Mouse (Mus musculus): ENCODE measurements around the gene Klf2. TPM values are rescaled to one million over a fixed set of nuclear protein-coding genes. Genes with fewer than 3 reads are reported as not detected.

Gene Klf2
- polyA plus RNA-seq, 1 experiment from 2014 or later, result 4.7 TPM

DNA sequence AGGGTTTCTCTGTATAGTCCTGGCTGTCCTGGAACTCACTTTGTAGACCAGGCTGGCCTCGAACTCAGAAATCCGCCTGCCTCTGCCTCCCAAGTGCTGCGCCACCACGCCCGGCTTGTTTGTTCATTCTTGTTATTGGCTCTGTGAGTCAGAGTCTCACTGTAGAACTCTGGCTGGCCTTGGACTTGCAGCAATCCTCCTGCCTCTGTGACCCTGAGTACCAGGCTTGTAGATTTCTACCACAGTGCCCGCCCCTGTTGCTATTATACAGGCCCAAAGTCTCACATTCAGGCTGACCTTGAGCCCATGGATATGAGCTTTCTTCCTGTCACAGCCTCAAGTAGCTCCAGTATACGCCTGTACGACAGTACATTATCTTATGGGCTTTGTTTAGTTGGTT lies 22.3 kb upstream of the Klf2 start:
- WGBS, result 93% methylated on average over 8 of the region's 8 CpGs
- DNase-seq (ENCODE audit: low spot score), result no peak
- no peak overlapping the region for H3K9ac ChIP-seq (replicated peaks; ENCODE audit: low read length)
- H3K4me3 ChIP-seq (ENCODE audit: low read depth, low read length), result no peak overlapping the region
- no peaks in the 10 kb centered on the region for H3K36me3 ChIP-seq (replicated peaks; ENCODE audit: control insufficient read depth, insufficient read depth, low read depth, low read length)
- no peak for ATAC-seq (replicated peaks; ENCODE audit: insufficient number of reproducible peaks, low FRiP score, low TSS enrichment, low read depth)
- H3K9me3 ChIP-seq (replicated peaks; ENCODE audit: control insufficient read depth, low read length), result no peaks in the 10 kb centered on the region
- no peaks in the 10 kb centered on the region for H3K4me1 ChIP-seq (ENCODE audit: control insufficient read depth, insufficient read depth, low read length)
- H3K27ac ChIP-seq (replicated peaks; ENCODE audit: low read depth, low read length), result no peak overlapping the region
- no peaks in the 10 kb centered on the region for H3K27me3 ChIP-seq (ENCODE audit: control insufficient read depth, insufficient read depth, low read length)
- no peak overlapping the region for H3K4me2 ChIP-seq (ENCODE audit: low read depth, low read length)

DNA sequence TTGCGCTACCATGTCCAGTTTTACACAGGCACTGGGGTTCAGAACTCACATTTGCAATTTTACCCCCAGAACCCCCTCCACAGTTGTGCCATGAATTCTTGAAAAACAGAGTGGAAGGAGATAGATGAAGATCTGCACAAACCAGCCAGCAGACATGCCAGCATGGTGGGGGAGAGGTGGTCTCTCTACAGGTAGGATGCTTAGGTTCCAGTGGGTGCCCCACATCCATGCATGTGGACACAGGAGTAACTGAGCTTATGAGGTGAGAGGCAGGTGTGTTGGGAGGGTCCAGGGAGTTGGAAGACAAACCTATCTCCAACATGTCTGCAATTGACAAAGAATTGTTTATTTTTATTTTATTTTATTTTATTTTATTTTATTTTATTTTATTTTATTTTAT lies 19.9 kb upstream of the Klf2 start:
- Histone ChIP-seq H3K9ac (replicated peaks; ENCODE audit: low read length) (no peak overlapping the region), H3K4me1 (ENCODE audit: control insufficient read depth, insufficient read depth, low read length) (no peaks in the 10 kb centered on the region), H3K4me2 (ENCODE audit: low read depth, low read length) (no peak overlapping the region), H3K9me3 (replicated peaks; ENCODE audit: control insufficient read depth, low read length) (no peaks in the 10 kb centered on the region), H3K4me3 (ENCODE audit: low read depth, low read length) (no peak overlapping the region), H3K27ac (replicated peaks; ENCODE audit: low read depth, low read length) (no peak overlapping the region), H3K36me3 (replicated peaks; ENCODE audit: control insufficient read depth, insufficient read depth, low read depth, low read length) (no peaks in the 10 kb centered on the region), H3K27me3 (ENCODE audit: control insufficient read depth, insufficient read depth, low read length) (no peaks in the 10 kb centered on the region)
- DNase-seq (ENCODE audit: low spot score), result no peak
- WGBS, result 87% methylated on average over 1 of the region's 1 CpGs
- no peak for ATAC-seq (replicated peaks; ENCODE audit: insufficient number of reproducible peaks, low FRiP score, low TSS enrichment, low read depth)

DNA sequence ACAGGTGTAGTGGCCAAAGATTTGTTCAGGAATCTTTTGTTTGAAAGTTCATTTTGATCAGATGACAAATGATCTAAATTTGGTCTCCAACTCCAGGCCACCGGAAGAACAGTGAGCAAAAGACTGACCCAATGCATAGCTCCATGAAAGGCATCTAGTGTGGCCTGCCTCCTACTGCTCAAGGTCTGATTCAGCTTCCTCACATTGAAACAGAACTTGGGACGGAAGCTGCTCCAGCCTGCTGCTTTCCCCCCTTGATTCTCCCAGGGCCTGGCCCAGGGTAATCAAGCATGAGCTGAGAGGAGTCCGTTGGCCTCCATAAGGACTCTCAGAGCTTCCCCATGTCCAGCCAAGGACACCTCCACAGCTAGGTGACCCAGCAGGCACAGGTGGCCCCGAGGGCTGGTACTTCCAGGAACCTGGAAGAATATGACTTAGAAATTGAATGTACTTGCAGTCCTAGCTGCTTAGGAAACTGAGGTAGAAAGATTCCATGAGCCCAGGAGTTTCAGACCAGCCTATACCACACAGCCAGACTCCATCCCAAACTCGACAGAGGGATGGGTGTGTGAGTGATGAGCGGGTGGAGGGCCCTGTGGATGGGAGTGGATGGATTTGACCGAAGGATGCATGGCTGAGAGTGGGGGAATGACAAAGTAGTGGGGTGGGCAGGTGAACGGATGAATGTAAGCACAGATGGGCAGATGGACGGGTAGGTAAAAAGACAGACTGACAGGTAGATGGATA lies 18.0 kb upstream of the Klf2 start:
- Histone ChIP-seq H3K4me2 (ENCODE audit: low read depth, low read length) (no peak overlapping the region), H3K9me3 (replicated peaks; ENCODE audit: control insufficient read depth, low read length) (no peaks in the 10 kb centered on the region), H3K4me3 (ENCODE audit: low read depth, low read length) (no peak overlapping the region), H3K27me3 (ENCODE audit: control insufficient read depth, insufficient read depth, low read length) (no peaks in the 10 kb centered on the region), H3K9ac (replicated peaks; ENCODE audit: low read length) (no peak overlapping the region), H3K4me1 (ENCODE audit: control insufficient read depth, insufficient read depth, low read length) (no peaks in the 10 kb centered on the region), H3K27ac (replicated peaks; ENCODE audit: low read depth, low read length) (no peak overlapping the region), H3K36me3 (replicated peaks; ENCODE audit: control insufficient read depth, insufficient read depth, low read depth, low read length) (no peaks in the 10 kb centered on the region)
- WGBS, result 82% methylated on average over 9 of the region's 9 CpGs
- no peak for DNase-seq (ENCODE audit: low spot score)
- no peak for ATAC-seq (replicated peaks; ENCODE audit: insufficient number of reproducible peaks, low FRiP score, low TSS enrichment, low read depth)

GRCm38 (mm10) chr8:72301497-72301896 lies 17.3 kb upstream of the Klf2 start:
- no peak overlapping the region for H3K4me2 ChIP-seq (ENCODE audit: low read depth, low read length)
- H3K9me3 ChIP-seq (replicated peaks; ENCODE audit: control insufficient read depth, low read length), result no peaks in the 10 kb centered on the region
- H3K4me1 ChIP-seq (ENCODE audit: control insufficient read depth, insufficient read depth, low read length), result no peaks in the 10 kb centered on the region
- no peak overlapping the region for H3K27ac ChIP-seq (replicated peaks; ENCODE audit: low read depth, low read length)
- H3K4me3 ChIP-seq (ENCODE audit: low read depth, low read length), result no peak overlapping the region
- 77% methylated on average over 5 of the region's 5 CpGs for WGBS
- H3K9ac ChIP-seq (replicated peaks; ENCODE audit: low read length), result no peak overlapping the region
- no peak for DNase-seq (ENCODE audit: low spot score)
- no peaks in the 10 kb centered on the region for H3K27me3 ChIP-seq (ENCODE audit: control insufficient read depth, insufficient read depth, low read length)
- no peaks in the 10 kb centered on the region for H3K36me3 ChIP-seq (replicated peaks; ENCODE audit: control insufficient read depth, insufficient read depth, low read depth, low read length)
- no peak for ATAC-seq (replicated peaks; ENCODE audit: insufficient number of reproducible peaks, low FRiP score, low TSS enrichment, low read depth)

GRCm38 (mm10) chr8:72302986-72303612 lies 15.7 kb upstream of the Klf2 start:
- WGBS, result 59% methylated on average over 8 of the region's 8 CpGs
- Histone ChIP-seq H3K27me3 (ENCODE audit: control insufficient read depth, insufficient read depth, low read length) (no peaks in the 10 kb centered on the region), H3K9ac (replicated peaks; ENCODE audit: low read length) (no peak overlapping the region), H3K27ac (replicated peaks; ENCODE audit: low read depth, low read length) (no peak overlapping the region), H3K4me1 (ENCODE audit: control insufficient read depth, insufficient read depth, low read length) (no peaks in the 10 kb centered on the region), H3K4me3 (ENCODE audit: low read depth, low read length) (no peak overlapping the region), H3K9me3 (replicated peaks; ENCODE audit: control insufficient read depth, low read length) (no peaks in the 10 kb centered on the region), H3K36me3 (replicated peaks; ENCODE audit: control insufficient read depth, insufficient read depth, low read depth, low read length) (no peaks in the 10 kb centered on the region), H3K4me2 (ENCODE audit: low read depth, low read length) (no peak overlapping the region)
- ATAC-seq (replicated peaks; ENCODE audit: insufficient number of reproducible peaks, low FRiP score, low TSS enrichment, low read depth) (no peak), DNase-seq (ENCODE audit: low spot score) (no peak)

DNA sequence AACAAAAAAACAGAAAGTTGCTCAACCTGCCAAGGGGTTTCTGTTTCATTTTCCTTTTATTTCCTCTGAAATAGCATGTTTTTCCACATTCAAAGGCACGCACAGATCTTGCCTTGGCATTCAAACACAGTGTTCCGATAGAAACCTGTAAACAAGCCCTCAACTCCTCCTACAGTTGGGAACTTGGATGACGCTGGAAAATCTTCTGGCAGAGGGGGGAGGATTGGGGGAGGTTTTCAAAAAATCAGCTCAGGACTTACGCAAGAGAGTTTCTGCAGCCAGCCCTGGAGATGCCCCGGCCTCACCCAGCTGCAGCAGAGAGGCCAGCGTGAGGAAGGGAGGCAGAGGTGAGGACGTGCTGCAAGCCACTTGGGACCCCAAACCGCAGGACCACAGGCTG lies 15.2 kb upstream of the Klf2 start:
- WGBS, result 63% methylated on average over 8 of the region's 8 CpGs
- no peak for ATAC-seq (replicated peaks; ENCODE audit: insufficient number of reproducible peaks, low FRiP score, low TSS enrichment, low read depth)
- no peak overlapping the region for H3K4me2 ChIP-seq (ENCODE audit: low read depth, low read length)
- no peak overlapping the region for H3K9ac ChIP-seq (replicated peaks; ENCODE audit: low read length)
- no peak overlapping the region for H3K4me3 ChIP-seq (ENCODE audit: low read depth, low read length)
- H3K27me3 ChIP-seq (ENCODE audit: control insufficient read depth, insufficient read depth, low read length), result no peaks in the 10 kb centered on the region
- H3K9me3 ChIP-seq (replicated peaks; ENCODE audit: control insufficient read depth, low read length), result no peaks in the 10 kb centered on the region
- no peaks in the 10 kb centered on the region for H3K4me1 ChIP-seq (ENCODE audit: control insufficient read depth, insufficient read depth, low read length)
- DNase-seq (ENCODE audit: low spot score), result no peak
- no peak overlapping the region for H3K27ac ChIP-seq (replicated peaks; ENCODE audit: low read depth, low read length)
- H3K36me3 ChIP-seq (replicated peaks; ENCODE audit: control insufficient read depth, insufficient read depth, low read depth, low read length), result no peaks in the 10 kb centered on the region

DNA sequence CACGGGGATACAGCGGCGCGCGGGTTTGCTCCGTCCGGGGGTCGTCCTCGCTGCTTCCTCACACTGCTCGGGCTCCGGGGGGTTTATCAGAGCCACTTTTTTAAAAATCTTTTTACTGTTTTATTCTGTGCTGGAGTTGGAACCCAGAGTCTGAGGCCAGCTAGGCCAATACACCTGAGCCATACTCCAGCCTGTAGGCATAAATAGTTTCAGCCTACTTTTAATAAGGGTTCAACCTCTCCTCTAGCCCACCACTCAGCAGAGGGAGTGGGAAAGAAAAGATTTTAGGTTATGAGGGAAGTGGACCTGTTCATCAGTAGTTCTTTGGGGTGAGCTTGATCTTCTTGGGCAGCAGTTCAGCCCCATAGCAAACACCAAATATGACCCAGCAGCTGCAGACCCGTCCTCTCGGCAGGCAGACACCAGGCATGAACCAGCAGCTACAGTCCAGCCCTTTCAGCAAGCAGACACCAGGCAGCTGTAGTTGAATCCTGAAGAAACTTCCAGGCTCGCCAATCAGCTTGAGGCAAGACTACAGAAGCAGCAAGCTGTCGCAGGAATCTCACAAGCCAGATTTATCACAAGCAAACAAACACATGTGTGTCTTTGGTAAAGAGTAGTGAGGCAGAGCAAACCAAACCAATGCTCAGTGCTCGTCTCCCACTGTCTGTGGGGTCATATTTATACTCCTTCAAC lies 13.5 kb upstream of the Klf2 start, which contains the start of gene Gm10282:
Gene Gm10282, minus strand, starts transcription at position 51 of the 696 bp plus-strand sequence.
- ATAC-seq (replicated peaks; ENCODE audit: insufficient number of reproducible peaks, low FRiP score, low TSS enrichment, low read depth), result no peak

DNA sequence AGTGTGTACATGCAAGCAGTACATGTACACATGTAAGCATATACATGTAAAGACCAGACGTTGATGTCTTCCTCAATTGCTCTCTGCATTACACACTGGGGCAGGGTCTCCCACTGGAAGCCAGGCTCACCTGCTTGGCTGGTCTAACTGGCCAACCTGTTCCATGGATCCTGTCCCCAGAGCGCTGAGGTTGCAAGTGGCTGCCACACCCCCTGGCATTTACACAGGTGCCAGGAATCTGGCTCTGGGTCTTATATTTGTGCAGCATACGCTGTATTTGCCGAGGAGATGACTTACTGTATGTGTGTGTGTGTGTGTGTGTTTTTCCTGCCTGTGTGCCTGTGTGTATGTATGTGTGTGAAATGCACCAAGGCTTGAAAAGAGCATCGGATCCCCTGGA lies 11.9 kb upstream of the Klf2 start:
- Histone ChIP-seq H3K4me2 (ENCODE audit: low read depth, low read length) (no peak overlapping the region), H3K4me1 (ENCODE audit: control insufficient read depth, insufficient read depth, low read length) (no peaks in the 10 kb centered on the region), H3K36me3 (replicated peaks; ENCODE audit: control insufficient read depth, insufficient read depth, low read depth, low read length) (no peaks in the 10 kb centered on the region), H3K4me3 (ENCODE audit: low read depth, low read length) (no peak overlapping the region), H3K9me3 (replicated peaks; ENCODE audit: control insufficient read depth, low read length) (no peaks in the 10 kb centered on the region), H3K9ac (replicated peaks; ENCODE audit: low read length) (no peak overlapping the region), H3K27me3 (ENCODE audit: control insufficient read depth, insufficient read depth, low read length) (no peaks in the 10 kb centered on the region), H3K27ac (replicated peaks; ENCODE audit: low read depth, low read length) (no peak overlapping the region)
- no peak for DNase-seq (ENCODE audit: low spot score)
- no peak for ATAC-seq (replicated peaks; ENCODE audit: insufficient number of reproducible peaks, low FRiP score, low TSS enrichment, low read depth)
- WGBS, result 86% methylated on average over 5 of the region's 5 CpGs

More for the DNA sequence above, 13.5 kb upstream of the Klf2 start, which contains the start of gene Gm10282:
- Histone ChIP-seq H3K4me2 (ENCODE audit: low read depth, low read length) (no peak within 1 kb of the TSS), H3K36me3 (replicated peaks; ENCODE audit: control insufficient read depth, insufficient read depth, low read depth, low read length) (no peaks in the 10 kb centered on the region), H3K9ac (replicated peaks; ENCODE audit: low read length) (no peak within 1 kb of the TSS), H3K27me3 (ENCODE audit: control insufficient read depth, insufficient read depth, low read length) (no peaks in the 10 kb centered on the region), H3K4me3 (ENCODE audit: low read depth, low read length) (no peak within 1 kb of the TSS), H3K27ac (replicated peaks; ENCODE audit: low read depth, low read length) (no peak within 1 kb of the TSS), H3K9me3 (replicated peaks; ENCODE audit: control insufficient read depth, low read length) (no peaks in the 10 kb centered on the region), H3K4me1 (ENCODE audit: control insufficient read depth, insufficient read depth, low read length) (no peaks in the 10 kb centered on the region)
- WGBS, result 70% methylated on average over 10 of the region's 16 CpGs
- DNase-seq (ENCODE audit: low spot score), result no peak

Measured in embryonic facial prominence, embryonic 11.5 days (tissue).